Mouse (Mus musculus) E14TG2a.4 (cell line): ENCODE results near the gene Dram1.

Experiments used
- CTCF ChIP-seq: conservative IDR thresholded peaks from 2 replicates; pipeline ENCODE4 v1.5.1; 2014; ENCODE audit warnings: low read length
- NANOG ChIP-seq: IDR thresholded peaks from 2 replicates; pipeline ENCODE4 v1.6.1; 2014; ENCODE audit warnings: borderline replicate concordance, low read length, mixed read lengths
- POU5F1 ChIP-seq: IDR thresholded peaks from 2 replicates; pipeline ENCODE4 v1.6.1; 2014; ENCODE audit warnings: low read length, borderline replicate concordance

- TF ChIP-seq CTCF (no peak), POU5F1 (no peak), NANOG (no peak)
Measured at GRCm38 (mm10) chr10:88374984-88375383, 3.9 kb downstream of the Dram1 start.
